Comparison of ENCODE assay signal across 8 mouse cellular contexts in the genomic region with DNA sequence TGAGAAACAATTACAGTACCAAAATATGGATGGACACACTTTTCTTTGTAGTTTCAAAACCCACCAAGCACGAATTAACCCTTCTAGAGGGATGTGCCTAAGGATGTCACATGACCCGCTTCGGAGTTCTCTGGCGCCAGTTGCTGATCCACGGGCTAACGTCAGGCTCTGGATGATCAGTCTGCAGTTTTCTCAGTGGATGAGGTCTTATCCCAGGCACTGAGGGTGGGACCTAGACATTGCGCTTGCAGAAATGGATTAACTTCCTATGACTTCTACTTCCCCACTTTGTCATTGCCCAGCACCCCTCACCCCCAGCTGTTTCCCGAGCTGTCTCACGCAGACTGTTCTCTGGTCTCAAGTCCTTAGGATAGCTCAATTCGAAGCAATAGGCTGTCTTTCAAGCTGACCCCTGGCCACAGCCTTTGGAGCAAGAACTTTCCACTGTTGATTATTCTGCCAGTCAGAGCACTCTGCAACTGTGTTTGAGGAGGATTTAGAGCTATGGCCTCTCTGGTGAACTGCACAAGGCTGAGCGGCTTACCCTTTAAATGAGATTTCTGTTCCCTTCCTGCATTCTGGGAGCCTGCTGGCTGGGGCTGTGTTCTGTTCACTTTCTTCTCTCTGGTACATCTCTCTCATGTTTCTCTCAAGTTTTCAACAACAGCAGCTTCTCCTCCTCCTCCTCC. TPM values are rescaled to one million over a fixed set of nuclear protein-coding genes. Genes with fewer than 3 reads are reported as not detected.
DNase-seq lines count a peak whose midpoint lies in the region; ATAC-seq and TF ChIP-seq lines count a peak whose summit lies in the region.
"Had no signal": no experiment of that assay in that cellular context is flagged by ENCODE, and none has a peak within 500 bp of the region (broad histone marks: within the 10 kb centered on the region; RNA-seq: fewer than 3 reads in every experiment).

No protein-coding gene starts in this region.

- no peaks in the 10 kb centered on the region; the same call in 1 of the 2 replicates for H3K4me1 ChIP-seq in lung, postnatal 0 days (ENCODE audit: insufficient read depth, low read depth, low read length)
- H3K4me1 ChIP-seq in lung, adult 2 months (ENCODE audit: control insufficient read depth, insufficient read depth, low read length): no peaks in the 10 kb centered on the region
- peaks cover 5% of the 10 kb centered on the region for H3K4me1 ChIP-seq in hindbrain, embryonic 13.5 days (replicated peaks)

- peak overlapping the region; percentile 41 for H3K4me2 ChIP-seq in lung, postnatal 0 days (replicated peaks; ENCODE audit: low read depth, low read length)
- peak overlapping the region; percentile 54 for H3K4me2 ChIP-seq in hindbrain, embryonic 13.5 days

- 2% methylated on average over 11 of the region's 11 CpGs for WGBS in lung, postnatal 0 days
- WGBS in lung, adult 2 months: 3% methylated on average over 11 of the region's 11 CpGs
- 4% methylated on average over 11 of the region's 11 CpGs for WGBS in hindbrain, embryonic 13.5 days

- H3K9me3 ChIP-seq in lung, postnatal 0 days (ENCODE audit: low read length): no peaks in the 10 kb centered on the region
- no peaks in the 10 kb centered on the region for H3K9me3 ChIP-seq in hindbrain, embryonic 13.5 days

- TF ChIP-seq CTCF in lung, postnatal 0 days (IDR thresholded peaks at IDR 0.05): no peak
- no peak for TF ChIP-seq CTCF in lung, adult 2 months (IDR thresholded peaks at IDR 0.05; ENCODE audit: insufficient read depth, low read length)

- peak; percentile 32 for DNase-seq in lung, postnatal 0 days (ENCODE audit: low spot score)
- DNase-seq in lung, adult 2 months: no peak
- peak; percentile 18 for DNase-seq in c-Kit-positive CD71-positive TER-119-positive erythroid progenitor cells, embryonic 14.5 days (ENCODE audit: low spot score)
- no peak for DNase-seq in left cerebral cortex, adult 11 months (ENCODE audit: low spot score)

- no peak for TF ChIP-seq EP300 in lung, postnatal 0 days (IDR thresholded peaks at IDR 0.05)

- peak; percentile 75 for ATAC-seq in lung, postnatal 0 days
- peak; percentile 89 for ATAC-seq in hindbrain, embryonic 13.5 days (ENCODE audit: low FRiP score)
- peak; percentile 38; the same call in 1 of the 2 replicates for ATAC-seq in megakaryocyte-erythroid progenitor cell, adult 5-6 weeks (replicated peaks; ENCODE audit: low FRiP score, low TSS enrichment, poor library complexity, severe bottlenecking)
- ATAC-seq in monocyte, adult 5-6 weeks (replicated peaks; ENCODE audit: insufficient number of reproducible peaks, low FRiP score, low TSS enrichment, poor library complexity, severe bottlenecking): no peak

- H3K36me3 ChIP-seq in lung, postnatal 0 days (ENCODE audit: insufficient read depth, low read length): no peaks in the 10 kb centered on the region
- peaks cover 12% of the 10 kb centered on the region for H3K36me3 ChIP-seq in hindbrain, embryonic 13.5 days

- H3K4me3 ChIP-seq in lung, postnatal 0 days (ENCODE audit: low read depth, low read length): no peak overlapping the region
- H3K4me3 ChIP-seq in lung, adult 2 months (replicated peaks; ENCODE audit: extremely low read depth, low read depth, low read length): no peak overlapping the region
- H3K4me3 ChIP-seq in hindbrain, embryonic 13.5 days: peak overlapping the region; percentile 28

- no peak overlapping the region for H3K9ac ChIP-seq in lung, postnatal 0 days (replicated peaks; ENCODE audit: low read depth)
- H3K9ac ChIP-seq in hindbrain, embryonic 13.5 days: peak overlapping the region; percentile 66

- no peaks in the 10 kb centered on the region for H3K27me3 ChIP-seq in lung, postnatal 0 days (replicated peaks; ENCODE audit: insufficient read depth, low read length)
- H3K27me3 ChIP-seq in hindbrain, embryonic 13.5 days: no peaks in the 10 kb centered on the region

- no peak for TF ChIP-seq POLR2A in lung, adult 2 months (IDR thresholded peaks at IDR 0.05; ENCODE audit: borderline replicate concordance, extremely low read depth, low read depth, low read length)

- H3K27ac ChIP-seq in lung, postnatal 0 days (ENCODE audit: low read length): no peak overlapping the region
- no peak overlapping the region for H3K27ac ChIP-seq in hindbrain, embryonic 13.5 days

RNA-seq across cellular contexts. Expression of gene Myocos, which starts 7.6 kb away (rescaled TPM):
- 0.19 TPM in 1 of 2 replicates, not detected in the other for polyA plus RNA-seq in lung, postnatal 0 days (2015; fragmentation: Nextera tagmentation; extraction: Ambion mirVana)
- not detected in 2 replicates for polyA plus RNA-seq in lung, adult 2 months (2012; rRNA removed)
- not detected in 2 replicates for polyA plus RNA-seq in hindbrain, embryonic 13.5 days (2015; fragmentation: Nextera tagmentation; extraction: Ambion mirVana)
- total RNA-seq in megakaryocyte-erythroid progenitor cell, adult 5-6 weeks (2014; fragmentation: Nextera tagmentation): not detected in 2 replicates
- not detected in 2 replicates for total RNA-seq in megakaryocyte-erythroid progenitor cell, adult 5-6 weeks (2017)
- total RNA-seq in monocyte, adult 5-6 weeks (2017): not detected in 3 replicates
- total RNA-seq: heart, postnatal 10 days had no signal

RNA-seq across cellular contexts. Expression of gene Myoc, which starts 26.7 kb away (rescaled TPM):
- 0.11 and 0.12 TPM in 2 replicates for polyA plus RNA-seq in lung, postnatal 0 days (2015; fragmentation: Nextera tagmentation; extraction: Ambion mirVana)
- polyA plus RNA-seq in lung, adult 2 months (2012; rRNA removed): 0.29 and 1.3 TPM in 2 replicates
- not detected in 2 replicates for polyA plus RNA-seq in hindbrain, embryonic 13.5 days (2015; fragmentation: Nextera tagmentation; extraction: Ambion mirVana)
- total RNA-seq in megakaryocyte-erythroid progenitor cell, adult 5-6 weeks (2014; fragmentation: Nextera tagmentation): not detected in 2 replicates
- total RNA-seq in megakaryocyte-erythroid progenitor cell, adult 5-6 weeks (2017): not detected in 2 replicates
- total RNA-seq in monocyte, adult 5-6 weeks (2017): 0.19 to 0.43 TPM in 2 of 3 replicates, not detected in the other

Comparison
In these comparisons a context has a peak if more than half of its experiments do, and no peak if none do; other contexts are left out.
1. DNase-seq: peak in lung, postnatal 0 days (single experiment) and c-Kit-positive CD71-positive TER-119-positive erythroid progenitor cells, embryonic 14.5 days (single experiment); none in lung, adult 2 months (single experiment) and left cerebral cortex, adult 11 months (single experiment).